ENCODE assay signal across 9 mouse cellular contexts in genomic region chr11:98327136-98328030, GRCm38 (mm10). TPM values are rescaled to one million over a fixed set of nuclear protein-coding genes. Genes with fewer than 3 reads are reported as not detected.
DNase-seq lines count a peak whose midpoint lies in the region; ATAC-seq and TF ChIP-seq lines count a peak whose summit lies in the region.
"Had no signal": no experiment of that assay in that cellular context is flagged by ENCODE, and none has a peak within 500 bp of the region (broad histone marks: within the 10 kb centered on the region; RNA-seq: fewer than 3 reads in every experiment).

No protein-coding gene starts in this region.

- peaks cover 99% of the 10 kb centered on the region for H3K27me3 ChIP-seq in heart, postnatal 0 days (ENCODE audit: control insufficient read depth, insufficient read depth, low read length)
- H3K27me3 ChIP-seq in midbrain, embryonic 12.5 days = peaks cover 98% of the 10 kb centered on the region

- ATAC-seq in heart, postnatal 0 days (ENCODE audit: insufficient read depth, low read depth) = peak; percentile 7; the same call in 1 of the 2 replicates
- no peak for ATAC-seq in midbrain, embryonic 12.5 days (ENCODE audit: low FRiP score, low read depth)

- no peak overlapping the region for H3K9ac ChIP-seq in heart, postnatal 0 days (replicated peaks; ENCODE audit: low read depth, low read length)
- H3K9ac ChIP-seq in midbrain, embryonic 12.5 days (replicated peaks) = no peak overlapping the region; the same call in 1 of the 2 replicates
- H3K9ac ChIP-seq: liver, embryonic 14.5 days had no signal

- peak in 1 of 2 experiments; percentile 47 for DNase-seq in left cerebral cortex, adult 2 months (ENCODE audit: extremely low spot score in 1 of 2, low spot score in 2 of 2)
- no peak for DNase-seq in left cerebral cortex, adult 11 months (ENCODE audit: low spot score)
- peak; percentile 55 to 76 for DNase-seq in cerebellum, postnatal 10 days
- no peak for DNase-seq in heart, postnatal 0 days (ENCODE audit: low spot score)
- DNase-seq in thymus, postnatal 14 days = no peak
- DNase-seq in frontal cortex, postnatal 25 days (ENCODE audit: low spot score in 2 of 2) = no peak
- no peak for DNase-seq in kidney, postnatal 14 days

- peaks cover 16% of the 10 kb centered on the region for H3K4me1 ChIP-seq in heart, postnatal 0 days (ENCODE audit: control insufficient read depth, insufficient read depth)
- peaks cover 26% of the 10 kb centered on the region for H3K4me1 ChIP-seq in midbrain, embryonic 12.5 days

- intact Hi-C loops in left cerebral cortex, adult 2 months (cut with DNase I) = no loop called here

- no peak for TF ChIP-seq EP300 in heart, postnatal 0 days (IDR thresholded peaks at IDR 0.05; ENCODE audit: low read depth)

- TF ChIP-seq CTCF in left cerebral cortex, adult 2 months (IDR thresholded peaks at IDR 0.05) = no peak
- no peak for TF ChIP-seq CTCF in heart, postnatal 0 days (IDR thresholded peaks at IDR 0.05; ENCODE audit: low read depth)

- H3K4me3 ChIP-seq in left cerebral cortex, adult 2 months = peak overlapping the region; percentile 63
- H3K4me3 ChIP-seq in heart, postnatal 0 days (ENCODE audit: low read depth, low read length) = peak overlapping the region; percentile 33
- peak overlapping the region; percentile 39 for H3K4me3 ChIP-seq in midbrain, embryonic 12.5 days

- no peaks in the 10 kb centered on the region for H3K9me3 ChIP-seq in heart, postnatal 0 days (replicated peaks; ENCODE audit: control insufficient read depth, low read length)
- no peaks in the 10 kb centered on the region for H3K9me3 ChIP-seq in midbrain, embryonic 12.5 days

- peak overlapping the region; percentile 96 for H3K27ac ChIP-seq in left cerebral cortex, adult 2 months
- no peak overlapping the region for H3K27ac ChIP-seq in heart, postnatal 0 days (ENCODE audit: low read depth)
- no peak overlapping the region for H3K27ac ChIP-seq in midbrain, embryonic 12.5 days (replicated peaks)
- H3K27ac ChIP-seq: liver, embryonic 14.5 days had no signal

- 1% methylated on average over 92 of the region's 97 CpGs for WGBS in heart, postnatal 0 days
- WGBS in midbrain, embryonic 12.5 days = under 1% methylated on average over 84 of the region's 97 CpGs

- H3K36me3 ChIP-seq in heart, postnatal 0 days (replicated peaks; ENCODE audit: control insufficient read depth, insufficient read depth, low read length) = no peaks in the 10 kb centered on the region
- no peaks in the 10 kb centered on the region for H3K36me3 ChIP-seq in midbrain, embryonic 12.5 days

- H3K4me2 ChIP-seq in heart, postnatal 0 days (ENCODE audit: low read depth, low read length) = peak overlapping the region; percentile 47
- H3K4me2 ChIP-seq in midbrain, embryonic 12.5 days (replicated peaks) = peak overlapping the region; percentile 47

RNA-seq across cellular contexts. Expression of gene Neurod2, which starts 2.1 kb away (rescaled TPM):
- total RNA-seq in left cerebral cortex, adult 2 months (2021) = 10 to 100 TPM; 70.2 to 76.3 TPM
- total RNA-seq in heart, postnatal 0 days (2014; rRNA removed; ENCODE audit: low replicate concordance) = not detected in 2 replicates
- polyA plus RNA-seq in heart, postnatal 0 days (2015; fragmentation: Nextera tagmentation; extraction: Ambion mirVana) = not detected in 2 replicates
- polyA plus RNA-seq in midbrain, embryonic 12.5 days (2016; fragmentation: Nextera tagmentation; extraction: Ambion mirVana) = 1.3 and 2.3 TPM in 2 replicates
- polyA plus RNA-seq: liver, embryonic 14.5 days had no signal

RNA-seq across cellular contexts. Expression of gene Ppp1r1b, which starts 20.8 kb away (rescaled TPM):
- total RNA-seq in left cerebral cortex, adult 2 months (2021) = 100 to 1,000 TPM; 146 to 208 TPM
- 16.3 and 18.6 TPM in 2 replicates for total RNA-seq in heart, postnatal 0 days (2014; rRNA removed; ENCODE audit: low replicate concordance)
- 32.1 and 38.5 TPM in 2 replicates for polyA plus RNA-seq in heart, postnatal 0 days (2015; fragmentation: Nextera tagmentation; extraction: Ambion mirVana)
- polyA plus RNA-seq in midbrain, embryonic 12.5 days (2016; fragmentation: Nextera tagmentation; extraction: Ambion mirVana) = 1.2 and 1.4 TPM in 2 replicates

RNA-seq across cellular contexts. Expression of gene Stard3, which starts 30.8 kb away (rescaled TPM):
- total RNA-seq in left cerebral cortex, adult 2 months (2021) = 10 to 100 TPM; 35.7 to 42.4 TPM
- total RNA-seq in heart, postnatal 0 days (2014; rRNA removed; ENCODE audit: low replicate concordance) = 44.8 and 53.6 TPM in 2 replicates
- 34.7 and 35.3 TPM in 2 replicates for polyA plus RNA-seq in heart, postnatal 0 days (2015; fragmentation: Nextera tagmentation; extraction: Ambion mirVana)
- 46.9 and 52.0 TPM in 2 replicates for polyA plus RNA-seq in midbrain, embryonic 12.5 days (2016; fragmentation: Nextera tagmentation; extraction: Ambion mirVana)

RNA-seq across cellular contexts. Expression of gene Tcap, which starts 56.2 kb away (rescaled TPM):
- 1 to 10 TPM; 8.7 to 10.0 TPM for total RNA-seq in left cerebral cortex, adult 2 months (2021)
- 293 and 299 TPM in 2 replicates for total RNA-seq in heart, postnatal 0 days (2014; rRNA removed; ENCODE audit: low replicate concordance)
- polyA plus RNA-seq in heart, postnatal 0 days (2015; fragmentation: Nextera tagmentation; extraction: Ambion mirVana) = 455 and 518 TPM in 2 replicates
- polyA plus RNA-seq in midbrain, embryonic 12.5 days (2016; fragmentation: Nextera tagmentation; extraction: Ambion mirVana) = 0.19 and 0.33 TPM in 2 replicates

RNA-seq across cellular contexts. Expression of gene Pnmt, which starts 58.9 kb away (rescaled TPM):
- under 1 TPM in 1 of 2 experiments, not detected in 1; 0.51 TPM for total RNA-seq in left cerebral cortex, adult 2 months (2021)
- total RNA-seq in heart, postnatal 0 days (2014; rRNA removed; ENCODE audit: low replicate concordance) = 4.2 TPM in 1 of 2 replicates, not detected in the other
- polyA plus RNA-seq in heart, postnatal 0 days (2015; fragmentation: Nextera tagmentation; extraction: Ambion mirVana) = 0.26 TPM in 1 of 2 replicates, not detected in the other
- 0.15 TPM in 1 of 2 replicates, not detected in the other for polyA plus RNA-seq in midbrain, embryonic 12.5 days (2016; fragmentation: Nextera tagmentation; extraction: Ambion mirVana)
- polyA plus RNA-seq: liver, embryonic 14.5 days had no signal

Comparison
In these comparisons a context has a peak if more than half of its experiments do, and no peak if none do; other contexts are left out.
1. DNase-seq: peak in cerebellum, postnatal 10 days (2 of 2); none in left cerebral cortex, adult 11 months (single experiment), heart, postnatal 0 days (single experiment), thymus, postnatal 14 days (single experiment), frontal cortex, postnatal 25 days (0 of 2) and kidney, postnatal 14 days (single experiment).
2. RNA of gene Neurod2, which starts 2.1 kb away (total RNA-seq): 70.2 to 76.3 TPM in left cerebral cortex, adult 2 months; not detected in heart, postnatal 0 days; every median in the first group is over 10 times any median in the second.
3. Peak in every context shown above with its lines, with median percentiles within 50 percentile points of each other: H3K4me3 ChIP-seq.